Mouse (Mus musculus) ES-Bruce4 (cell line): ENCODE results near the gene Snap25.

Experiments
- CTCF ChIP-seq: IDR thresholded peaks from one replicate; pipeline ENCODE4 v1.8.1; 2011; ENCODE audit warnings: low read depth, low read length
- EP300 ChIP-seq: IDR thresholded peaks from 2 replicates; pipeline ENCODE4 v1.6.1; 2011; ENCODE audit warnings: low read depth, low read length; ENCODE audit not compliant: insufficient read depth
- POLR2A ChIP-seq: IDR thresholded peaks from one replicate; pipeline ENCODE4 v1.8.1; 2011; ENCODE audit warnings: low read length; ENCODE audit not compliant: insufficient read depth

DNA sequence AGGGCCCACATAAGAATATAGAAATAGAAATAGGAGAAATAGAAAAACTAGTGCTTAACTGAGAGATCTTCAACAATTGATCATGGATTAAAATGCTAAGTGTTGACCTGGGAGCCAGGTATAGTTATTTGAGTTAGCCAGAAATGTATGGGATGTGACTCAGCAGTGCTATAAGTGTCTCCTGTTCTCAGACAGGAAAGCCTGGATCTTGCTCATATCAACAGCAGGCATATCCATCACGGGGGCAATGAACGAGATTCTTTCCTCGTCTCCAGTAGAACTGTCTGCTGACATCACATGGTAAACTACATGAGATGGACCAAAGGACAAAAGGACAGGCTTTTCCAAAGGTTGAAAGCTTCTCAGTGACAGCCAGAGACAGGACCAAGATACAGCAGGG lies 88.8 kb downstream of the Snap25 start:
- no peak for TF ChIP-seq POLR2A
- no peak for TF ChIP-seq CTCF
- no peak for TF ChIP-seq EP300
